Mouse (Mus musculus) ES-E14 (cell line): ENCODE measurements at regions not wholly inside any gene's neighbourhood (a gene's known extent, or its start where the extent isn't known, plus 50 kb on each side); places are given as distances from the start of the nearest gene placed in this dataset.

Source experiments
- HCFC1 ChIP-seq: IDR thresholded peaks from 2 replicates; pipeline ENCODE4 v1.6.1; 2012; ENCODE audit warnings: low read length, inconsistent platforms, borderline replicate concordance; ENCODE audit not compliant: insufficient read depth
- ZC3H11A ChIP-seq: IDR thresholded peaks from 2 replicates; pipeline ENCODE4 v1.6.1; 2012; ENCODE audit warnings: low read depth, mild to moderate bottlenecking, inconsistent platforms, low read length, borderline replicate concordance
- ZNF384 ChIP-seq: IDR thresholded peaks from 2 replicates; pipeline ENCODE4 v1.6.1; 2012; ENCODE audit warnings: low read depth, low read length, inconsistent platforms

GRCm38 (mm10) chr1:73242290-73242689 lies 226.6 kb upstream of the Tnp1 start:
- no peak for TF ChIP-seq ZC3H11A
- no peak for TF ChIP-seq ZNF384
- no peak for TF ChIP-seq HCFC1
